Mouse (Mus musculus) bone marrow, adult 2 months (tissue): ENCODE results near the gene Ubl5. TPM values are rescaled to one million over a fixed set of nuclear protein-coding genes. Genes with fewer than 3 reads are reported as not detected.
A peak's percentile ranks its signal among the peaks of the same experiment; 100 is the strongest.

Source experiments
- H3K27ac ChIP-seq: fragments of 200-500 bp; 2 replicates; pipeline ENCODE4 v1.5.1; 2012; ENCODE audit warnings: low read depth, mild to moderate bottlenecking, control low read depth, inconsistent platforms, low read length; ENCODE audit not compliant: control insufficient read depth, poor library complexity, insufficient read depth
- H3K4me1 ChIP-seq: fragments of 200-500 bp; 2 replicates; pipeline ENCODE4 v1.6.1; 2011; ENCODE audit warnings: low read length; ENCODE audit not compliant: control insufficient read depth, insufficient read depth
- H3K4me3 ChIP-seq: fragments of 200-500 bp; replicated peaks from 2 replicates; pipeline ENCODE3; 2011; ENCODE audit warnings: mild to moderate bottlenecking, low read depth, low read length, control low read depth; ENCODE audit not compliant: control insufficient read depth
- CTCF ChIP-seq: fragments of 200-500 bp; IDR thresholded peaks from 2 replicates; pipeline ENCODE4 v1.5.1; 2011; ENCODE audit warnings: low read length, control low read depth; ENCODE audit not compliant: control insufficient read depth, insufficient read depth
- POLR2A ChIP-seq: fragments of 200-500 bp; IDR thresholded peaks from 2 replicates; pipeline ENCODE4 v1.6.1; 2011; ENCODE audit warnings: low read depth, mild to moderate bottlenecking, control low read depth, low read length, borderline replicate concordance; ENCODE audit not compliant: control insufficient read depth
- WGBS: fragments of 180-500 bp; shearing (Covaris S2); methylation state at CpG from one replicate; pipeline ENCODE4 v1.1.7; 2018; 5-methylcytosine and 5-hydroxymethylcytosine counted together
- polyA plus RNA-seq: library from polyadenylated mRNA; stranded (reverse); fragments of >200 nt; gene quantifications from 2 replicates; pipeline ENCODE4 v1.2.4, GENCODE M21; 2011; ENCODE audit warnings: low replicate concordance; ENCODE audit not compliant: missing spikeins, insufficient read depth, insufficient read length

Gene Ubl5
- polyA plus RNA-seq, 1 experiment, result 207 TPM

- Histone ChIP-seq H3K27ac (peak within 1 kb of the TSS; percentile 85), H3K4me3 (peak within 1 kb of the TSS; percentile 77), H3K4me1 (no peaks in the 10 kb centered on the region; the same call in none of the 2 replicates)
- TF ChIP-seq CTCF, result no peak
- TF ChIP-seq POLR2A, result no peak
- under 1% methylated on average over 43 of the region's 43 CpGs for WGBS
These were observed 1.8 kb downstream of the Ubl5 start, which contains the start of gene Fbxl12 for GRCm38 (mm10) chr9:20644360-20645081. Gene Fbxl12, minus strand, starts transcription at chr9:20644767.

- TF ChIP-seq POLR2A (no peak), CTCF (no peak)
- H3K27ac ChIP-seq, result peak overlapping the region; percentile 85
- H3K4me1 ChIP-seq, result no peaks in the 10 kb centered on the region; the same call in none of the 2 replicates
- peak overlapping the region; percentile 77 for H3K4me3 ChIP-seq
- 1% methylated on average over 17 of the region's 17 CpGs for WGBS
These were observed 2.4 kb downstream of the Ubl5 start for GRCm38 (mm10) chr9:20645121-20645520.

- peak within 1 kb of the TSS; percentile 5 for H3K27ac ChIP-seq
- H3K4me3 ChIP-seq, result peak within 1 kb of the TSS; percentile 84
- H3K4me1 ChIP-seq, result peaks cover 1% of the 10 kb centered on the region
- TF ChIP-seq CTCF (no peak), POLR2A (peak; percentile 83)
- WGBS, result under 1% methylated on average over 45 of the region's 45 CpGs
These were observed 9.1 kb downstream of the Ubl5 start, which contains the start of gene Pin1 for GRCm38 (mm10) chr9:20651602-20652259. Gene Pin1, plus strand, starts transcription at chr9:20652095.

- 0% methylated on average over 25 of the region's 25 CpGs for WGBS
- Histone ChIP-seq H3K4me3 (peak overlapping the region; percentile 84), H3K4me1 (peaks cover 1% of the 10 kb centered on the region), H3K27ac (no peak overlapping the region; the same call in 1 of the 2 replicates)
- TF ChIP-seq POLR2A, result no peak
- no peak for TF ChIP-seq CTCF
These were observed 9.6 kb downstream of the Ubl5 start for GRCm38 (mm10) chr9:20652260-20652658.

- Histone ChIP-seq H3K4me1 (peaks cover 1% of the 10 kb centered on the region), H3K27ac (no peak overlapping the region), H3K4me3 (no peak overlapping the region)
- TF ChIP-seq CTCF (no peak), POLR2A (no peak)
- WGBS, result 88% methylated on average over 3 of the region's 3 CpGs
These were observed 11.2 kb downstream of the Ubl5 start for GRCm38 (mm10) chr9:20653859-20654258.

GRCm38 (mm10) chr9:20657546-20657945, 14.9 kb downstream of the Ubl5 start:
- TF ChIP-seq CTCF, result no peak
- TF ChIP-seq POLR2A, result no peak
- Histone ChIP-seq H3K27ac (no peak overlapping the region), H3K4me3 (no peak overlapping the region), H3K4me1 (no peaks in the 10 kb centered on the region; the same call in 1 of the 2 replicates)
- 78% methylated on average over 3 of the region's 3 CpGs for WGBS

GRCm38 (mm10) chr9:20662325-20662724, 19.6 kb downstream of the Ubl5 start:
- Histone ChIP-seq H3K27ac (no peak overlapping the region), H3K4me1 (no peaks in the 10 kb centered on the region), H3K4me3 (no peak overlapping the region)
- TF ChIP-seq CTCF (peak; percentile 78), POLR2A (no peak)
- WGBS, result 55% methylated on average over 3 of the region's 3 CpGs

- WGBS, result 96% methylated on average over 8 of the region's 8 CpGs
These were observed 20.2 kb downstream of the Ubl5 start for GRCm38 (mm10) chr9:20662874-20663273.

More at GRCm38 (mm10) chr9:20662874-20663273, 20.2 kb downstream of the Ubl5 start:
- H3K4me1 ChIP-seq, result no peaks in the 10 kb centered on the region
- TF ChIP-seq CTCF, result no peak
- TF ChIP-seq POLR2A, result no peak
- no peak overlapping the region for H3K4me3 ChIP-seq
- no peak overlapping the region for H3K27ac ChIP-seq
